Mouse (Mus musculus): ENCODE results near the gene Olfr27. TPM values are rescaled to one million over a fixed set of nuclear protein-coding genes. Genes with fewer than 3 reads are reported as not detected.

The Olfr27 gene
- polyA plus RNA-seq (2012; rRNA removed) (not detected in 2 replicates), polyA plus RNA-seq (2014; fragmentation: Nextera tagmentation; extraction: Ambion mirVana) (not detected in 2 replicates)

DNA sequence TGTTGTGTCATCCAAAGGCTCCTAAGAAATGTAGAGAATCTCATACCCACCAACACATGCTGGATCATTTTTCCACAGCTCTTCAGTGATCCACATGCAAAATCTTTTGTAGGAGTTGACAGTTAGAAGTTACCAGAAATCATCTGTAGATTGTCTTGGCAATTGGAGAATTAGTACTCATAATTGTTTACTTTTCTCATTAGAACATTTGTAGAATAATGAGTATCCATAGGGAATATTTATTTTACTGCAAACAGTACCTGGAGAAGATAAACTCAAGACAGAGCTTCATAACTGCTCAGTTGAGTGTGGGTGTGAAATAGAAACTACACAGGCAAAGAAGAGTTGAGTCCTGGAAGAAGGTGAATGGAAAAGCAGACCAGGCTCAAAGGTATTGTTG, at the start of gene Olfr27:
TSS of gene Olfr27 (plus strand) at position 301 of the 400 bp plus-strand sequence.
- no peak within 1 kb of the TSS for H3K4me3 ChIP-seq (replicated peaks; ENCODE audit: low read length)
- no peak within 1 kb of the TSS for H3K27ac ChIP-seq (replicated peaks; ENCODE audit: low read depth, low read length)
- no peaks in the 10 kb centered on the region for H3K4me1 ChIP-seq (ENCODE audit: control insufficient read depth, insufficient read depth, low read length)
- no peaks in the 10 kb centered on the region for H3K36me3 ChIP-seq (ENCODE audit: control insufficient read depth, insufficient read depth, low read length)
- no peak within 1 kb of the TSS for H3K4me2 ChIP-seq (replicated peaks; ENCODE audit: low read depth, low read length, severe bottlenecking)
- TF ChIP-seq POLR2A (IDR thresholded peaks at IDR 0.05; ENCODE audit: borderline replicate concordance, extremely low read depth, insufficient read depth, insufficient read length), result no peak
- no peak within 1 kb of the TSS for H3K9ac ChIP-seq (ENCODE audit: low read depth, low read length, severe bottlenecking)
- H3K9me3 ChIP-seq (ENCODE audit: control insufficient read depth, low read length), result no peaks in the 10 kb centered on the region
- no peaks in the 10 kb centered on the region for H3K27me3 ChIP-seq (ENCODE audit: control insufficient read depth, insufficient read depth, low read length)
- ATAC-seq (ENCODE audit: low FRiP score, low read depth), result no peak
- DNase-seq (ENCODE audit: low spot score), result no peak

DNA sequence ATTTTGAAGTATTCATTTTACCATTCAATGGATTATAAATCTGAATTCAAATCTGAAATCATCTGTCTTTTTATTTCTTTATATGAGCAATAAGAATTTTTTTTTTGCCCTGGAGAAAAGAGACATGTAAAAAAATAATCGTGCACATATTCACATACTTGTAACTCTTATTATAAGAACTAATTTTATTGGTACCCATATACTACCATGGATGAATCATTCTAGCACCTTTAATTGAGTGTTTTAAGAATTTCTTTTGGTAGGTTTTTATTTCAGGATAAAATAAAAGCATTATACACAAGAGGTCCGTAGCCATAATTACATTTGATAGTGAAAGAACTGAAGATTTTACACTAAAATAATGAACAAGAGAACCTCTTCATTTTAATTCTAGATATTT, 49.1 kb upstream of the Olfr27 start, which contains the start of gene Olfr938:
TSS of gene Olfr938 (minus strand) at position 101 of the 400 bp plus-strand sequence.
- Histone ChIP-seq H3K27ac (replicated peaks; ENCODE audit: low read depth, low read length) (no peak within 1 kb of the TSS), H3K4me3 (replicated peaks; ENCODE audit: low read length) (no peak within 1 kb of the TSS), H3K4me2 (replicated peaks; ENCODE audit: low read depth, low read length, severe bottlenecking) (no peak within 1 kb of the TSS), H3K27me3 (ENCODE audit: control insufficient read depth, insufficient read depth, low read length) (no peaks in the 10 kb centered on the region), H3K36me3 (ENCODE audit: control insufficient read depth, insufficient read depth, low read length) (no peaks in the 10 kb centered on the region), H3K4me1 (ENCODE audit: control insufficient read depth, insufficient read depth, low read length) (no peaks in the 10 kb centered on the region), H3K9me3 (ENCODE audit: control insufficient read depth, low read length) (no peaks in the 10 kb centered on the region), H3K9ac (ENCODE audit: low read depth, low read length, severe bottlenecking) (no peak within 1 kb of the TSS)
- no peak for DNase-seq (ENCODE audit: low spot score)
- TF ChIP-seq POLR2A (IDR thresholded peaks at IDR 0.05; ENCODE audit: borderline replicate concordance, extremely low read depth, insufficient read depth, insufficient read length), result no peak
- ATAC-seq (ENCODE audit: low FRiP score, low read depth), result no peak
- WGBS, result 90% methylated on average over 2 of the region's 2 CpGs

- TF ChIP-seq POLR2A (IDR thresholded peaks at IDR 0.05; ENCODE audit: borderline replicate concordance, extremely low read depth, insufficient read depth, insufficient read length), result no peak
- no peak for DNase-seq (ENCODE audit: low spot score)
- H3K9ac ChIP-seq (ENCODE audit: low read depth, low read length, severe bottlenecking), result no peak overlapping the region
- no peaks in the 10 kb centered on the region for H3K9me3 ChIP-seq (ENCODE audit: control insufficient read depth, low read length)
- 91% methylated on average over 1 of the region's 1 CpGs for WGBS
- no peak overlapping the region for H3K4me3 ChIP-seq (replicated peaks; ENCODE audit: low read length)
- H3K27me3 ChIP-seq (ENCODE audit: control insufficient read depth, insufficient read depth, low read length), result no peaks in the 10 kb centered on the region
- no peak overlapping the region for H3K27ac ChIP-seq (replicated peaks; ENCODE audit: low read depth, low read length)
- no peaks in the 10 kb centered on the region for H3K4me1 ChIP-seq (ENCODE audit: control insufficient read depth, insufficient read depth, low read length)
- no peak overlapping the region for H3K4me2 ChIP-seq (replicated peaks; ENCODE audit: low read depth, low read length, severe bottlenecking)
- ATAC-seq (ENCODE audit: low FRiP score, low read depth), result no peak
- no peaks in the 10 kb centered on the region for H3K36me3 ChIP-seq (ENCODE audit: control insufficient read depth, insufficient read depth, low read length)
Measured at GRCm38 (mm10) chr9:39127326-39127725, 605 bp upstream of the Olfr27 start.

- H3K9me3 ChIP-seq (ENCODE audit: control insufficient read depth, low read length), result no peaks in the 10 kb centered on the region
- H3K4me3 ChIP-seq (replicated peaks; ENCODE audit: low read length), result no peak overlapping the region
- 56% methylated on average over 1 of the region's 1 CpGs for WGBS
- H3K4me1 ChIP-seq (ENCODE audit: control insufficient read depth, insufficient read depth, low read length), result no peaks in the 10 kb centered on the region
- H3K9ac ChIP-seq (ENCODE audit: low read depth, low read length, severe bottlenecking), result no peak overlapping the region
- ATAC-seq (ENCODE audit: low FRiP score, low read depth) (no peak), DNase-seq (ENCODE audit: low spot score) (no peak)
- H3K27ac ChIP-seq (replicated peaks; ENCODE audit: low read depth, low read length), result no peak overlapping the region
- H3K36me3 ChIP-seq (ENCODE audit: control insufficient read depth, insufficient read depth, low read length), result no peaks in the 10 kb centered on the region
- no peak overlapping the region for H3K4me2 ChIP-seq (replicated peaks; ENCODE audit: low read depth, low read length, severe bottlenecking)
- H3K27me3 ChIP-seq (ENCODE audit: control insufficient read depth, insufficient read depth, low read length), result no peaks in the 10 kb centered on the region
- no peak for TF ChIP-seq POLR2A (IDR thresholded peaks at IDR 0.05; ENCODE audit: borderline replicate concordance, extremely low read depth, insufficient read depth, insufficient read length)
Measured at GRCm38 (mm10) chr9:39152401-39152800, 24.5 kb downstream of the Olfr27 start.

DNA sequence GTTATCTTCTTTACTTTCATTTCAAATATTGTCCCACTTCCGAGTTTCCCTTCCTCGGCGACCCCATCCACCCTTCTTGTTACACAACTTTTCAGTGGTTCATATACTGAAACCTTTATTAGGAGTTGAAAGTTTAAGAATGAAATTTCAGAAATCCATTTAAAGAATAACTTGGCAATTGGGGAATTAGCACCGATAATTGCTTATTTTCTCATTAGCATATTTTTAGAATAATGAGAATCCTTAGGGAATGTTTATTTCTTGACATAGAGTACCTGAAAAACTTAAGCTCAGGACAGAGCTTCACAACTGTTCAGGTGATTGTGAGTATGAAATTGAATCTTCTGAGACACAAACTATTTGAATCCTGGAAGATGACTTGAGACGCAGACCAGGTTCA, 38.1 kb downstream of the Olfr27 start, which contains the start of gene Olfr943:
TSS of gene Olfr943 (plus strand) at position 301 of the 400 bp plus-strand sequence.
- H3K27ac ChIP-seq (replicated peaks; ENCODE audit: low read depth, low read length), result no peak within 1 kb of the TSS
- DNase-seq (ENCODE audit: low spot score), result no peak
- WGBS, result 92% methylated on average over 5 of the region's 5 CpGs
- no peak within 1 kb of the TSS for H3K9ac ChIP-seq (ENCODE audit: low read depth, low read length, severe bottlenecking)
- ATAC-seq (ENCODE audit: low FRiP score, low read depth), result no peak
- H3K4me2 ChIP-seq (replicated peaks; ENCODE audit: low read depth, low read length, severe bottlenecking), result no peak within 1 kb of the TSS
- H3K4me3 ChIP-seq (replicated peaks; ENCODE audit: low read length), result no peak within 1 kb of the TSS
- H3K4me1 ChIP-seq (ENCODE audit: control insufficient read depth, insufficient read depth, low read length), result no peaks in the 10 kb centered on the region
- no peak for TF ChIP-seq POLR2A (IDR thresholded peaks at IDR 0.05; ENCODE audit: borderline replicate concordance, extremely low read depth, insufficient read depth, insufficient read length)
- no peaks in the 10 kb centered on the region for H3K36me3 ChIP-seq (ENCODE audit: control insufficient read depth, insufficient read depth, low read length)
- no peaks in the 10 kb centered on the region for H3K9me3 ChIP-seq (ENCODE audit: control insufficient read depth, low read length)
- H3K27me3 ChIP-seq (ENCODE audit: control insufficient read depth, insufficient read depth, low read length), result no peaks in the 10 kb centered on the region

Other genes starting within 250 kb of the Olfr27 start
- gene Olfr930, start 198.3 kb upstream of the Olfr27 start, polyA plus RNA-seq (2012; rRNA removed), result not detected in 2 replicates
- gene Olfr930, start 198.3 kb upstream of the Olfr27 start, polyA plus RNA-seq (2014; fragmentation: Nextera tagmentation; extraction: Ambion mirVana), result not detected in 2 replicates
- gene Olfr933, start 155.8 kb upstream of the Olfr27 start, polyA plus RNA-seq (2012; rRNA removed), result not detected in 2 replicates
- not detected in 2 replicates for gene Olfr933, start 155.8 kb upstream of the Olfr27 start, polyA plus RNA-seq (2014; fragmentation: Nextera tagmentation; extraction: Ambion mirVana)
- gene Olfr934, start 139.8 kb upstream of the Olfr27 start, polyA plus RNA-seq (2012; rRNA removed), result not detected in 2 replicates
- gene Olfr934, start 139.8 kb upstream of the Olfr27 start, polyA plus RNA-seq (2014; fragmentation: Nextera tagmentation; extraction: Ambion mirVana), result not detected in 2 replicates
- not detected in 2 replicates for gene Olfr935, start 128.4 kb upstream of the Olfr27 start, polyA plus RNA-seq (2012; rRNA removed)
- gene Olfr935, start 128.4 kb upstream of the Olfr27 start, polyA plus RNA-seq (2014; fragmentation: Nextera tagmentation; extraction: Ambion mirVana), result not detected in 2 replicates
- gene Olfr146, start 104.8 kb upstream of the Olfr27 start, polyA plus RNA-seq (2012; rRNA removed), result not detected in 2 replicates
- not detected in 2 replicates for gene Olfr146, start 104.8 kb upstream of the Olfr27 start, polyA plus RNA-seq (2014; fragmentation: Nextera tagmentation; extraction: Ambion mirVana)
- gene Olfr937, start 63.2 kb upstream of the Olfr27 start, polyA plus RNA-seq (2012; rRNA removed), result not detected in 2 replicates
- not detected in 2 replicates for gene Olfr937, start 63.2 kb upstream of the Olfr27 start, polyA plus RNA-seq (2014; fragmentation: Nextera tagmentation; extraction: Ambion mirVana)
- gene Olfr938, start 49.2 kb upstream of the Olfr27 start, polyA plus RNA-seq (2012; rRNA removed), result not detected in 2 replicates
- not detected in 2 replicates for gene Olfr938, start 49.2 kb upstream of the Olfr27 start, polyA plus RNA-seq (2014; fragmentation: Nextera tagmentation; extraction: Ambion mirVana)
- gene Olfr943, start 38.2 kb downstream of the Olfr27 start, polyA plus RNA-seq (2012; rRNA removed), result not detected in 2 replicates
- not detected in 2 replicates for gene Olfr943, start 38.2 kb downstream of the Olfr27 start, polyA plus RNA-seq (2014; fragmentation: Nextera tagmentation; extraction: Ambion mirVana)
- gene Olfr944, start 73.8 kb downstream of the Olfr27 start, polyA plus RNA-seq (2012; rRNA removed), result not detected in 2 replicates
- not detected in 2 replicates for gene Olfr944, start 73.8 kb downstream of the Olfr27 start, polyA plus RNA-seq (2014; fragmentation: Nextera tagmentation; extraction: Ambion mirVana)
- gene Olfr1537, start 121.9 kb downstream of the Olfr27 start, polyA plus RNA-seq (2012; rRNA removed), result not detected in 2 replicates
- gene Olfr1537, start 121.9 kb downstream of the Olfr27 start, polyA plus RNA-seq (2014; fragmentation: Nextera tagmentation; extraction: Ambion mirVana), result not detected in 2 replicates
- gene Olfr945, start 148.7 kb downstream of the Olfr27 start, polyA plus RNA-seq (2012; rRNA removed), result not detected in 2 replicates
- gene Olfr945, start 148.7 kb downstream of the Olfr27 start, polyA plus RNA-seq (2014; fragmentation: Nextera tagmentation; extraction: Ambion mirVana), result not detected in 2 replicates
- gene Olfr948, start 197.9 kb downstream of the Olfr27 start, polyA plus RNA-seq (2012; rRNA removed), result not detected in 2 replicates
- gene Olfr948, start 197.9 kb downstream of the Olfr27 start, polyA plus RNA-seq (2014; fragmentation: Nextera tagmentation; extraction: Ambion mirVana), result not detected in 2 replicates

All from limb, embryonic 14.5 days (tissue).